Mouse (Mus musculus): Measurements from ENCODE around the gene Rab38.

DNA sequence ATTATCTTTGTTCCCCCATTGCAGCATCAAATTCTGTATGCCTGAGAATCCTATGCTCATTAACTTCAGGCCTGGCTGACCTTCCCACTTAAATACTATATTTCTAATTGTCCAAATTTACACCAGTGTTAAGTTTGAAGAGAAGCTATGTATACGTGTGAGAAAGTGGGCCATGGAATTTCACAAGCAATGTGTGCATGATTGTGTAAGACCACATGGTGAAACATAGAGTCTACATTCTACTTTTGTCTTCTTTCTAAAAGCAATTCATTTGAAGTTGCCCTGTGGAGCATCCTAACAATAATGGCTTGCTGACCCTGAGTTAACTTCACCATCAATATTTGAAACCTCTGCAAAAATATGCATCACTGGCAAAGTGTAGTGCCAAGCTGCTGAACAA, 23.2 kb downstream of the Rab38 start:
- TF ChIP-seq CTCF (IDR thresholded peaks at IDR 0.05; ENCODE audit: extremely low read depth, insufficient read length, insufficient replicate concordance, low read depth, low read length) (no peak), POLR2A (IDR thresholded peaks at IDR 0.05; ENCODE audit: low read depth, low read length) (no peak)
